Mouse (Mus musculus) monocyte, adult 5-6 weeks (primary cell): Measurements from ENCODE around the gene Pcsk1. TPM values are rescaled to one million over a fixed set of nuclear protein-coding genes. Genes with fewer than 3 reads are reported as not detected.

Experiments used
- ATAC-seq: fragments of 153-309, 156-312 bp; replicated peaks from 2 replicates; pipeline ENCODE4 v1.8.0; 2017; ENCODE audit warnings: mild to moderate bottlenecking; ENCODE audit not compliant: low TSS enrichment, insufficient number of reproducible peaks, severe bottlenecking, poor library complexity, low FRiP score
- total RNA-seq: library from RNA; stranded (forward); fragments of 200-1000, 200-491, 200-594 nt; gene quantifications from 3 replicates; pipeline ENCODE4 v1.2.3, GENCODE M21; 2017

Gene Pcsk1
- not detected in 3 replicates for total RNA-seq

GRCm38 (mm10) chr13:75089721-75090410 is at the start of gene Pcsk1:
Pcsk1 (plus strand) TSS chr13:75089826.
- ATAC-seq = no peak

- ATAC-seq = no peak
Observed at GRCm38 (mm10) chr13:75058818-75059217, 30.8 kb upstream of the Pcsk1 start.

DNA sequence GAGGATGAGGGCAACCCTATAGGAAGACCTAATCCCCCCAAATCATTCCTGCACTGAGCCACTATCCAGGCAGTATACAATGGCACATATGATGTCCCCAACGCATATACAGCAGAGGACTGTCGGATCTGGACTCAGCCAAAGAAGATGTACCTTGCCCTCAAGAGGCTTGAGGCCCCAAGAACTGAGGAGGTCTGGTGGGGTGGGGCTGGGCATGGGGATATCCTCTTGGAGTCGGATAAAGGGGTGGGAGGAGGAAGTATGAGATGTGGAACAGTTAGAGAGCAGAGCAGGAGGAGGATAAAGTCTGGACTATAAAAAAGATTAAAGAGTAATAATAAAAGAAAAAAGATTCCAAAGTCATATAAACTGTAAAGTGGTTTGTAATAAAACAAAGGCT is 25.7 kb upstream of the Pcsk1 start:
- ATAC-seq = no peak

GRCm38 (mm10) chr13:75088597-75088996 is 1.0 kb upstream of the Pcsk1 start:
- ATAC-seq = no peak

DNA sequence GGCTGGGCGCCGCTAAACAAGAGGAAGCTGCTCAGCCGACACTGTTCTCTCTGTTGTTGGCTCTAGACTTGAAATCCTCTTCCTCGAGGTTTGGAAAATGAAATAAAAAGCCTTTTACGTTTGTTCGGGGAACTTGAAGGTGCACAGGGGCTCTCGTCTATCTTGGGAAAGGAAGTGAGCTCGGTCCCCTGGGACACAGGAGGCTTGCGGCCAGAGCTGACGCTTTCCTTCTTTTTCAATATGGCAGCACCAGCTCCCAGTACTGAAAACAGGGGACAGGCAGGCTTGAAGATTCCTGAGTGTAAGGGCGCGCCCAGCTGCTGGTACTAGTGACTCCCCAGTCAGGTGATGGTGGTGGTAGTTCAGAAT is 769 bp downstream of the Pcsk1 start:
- ATAC-seq = no peak

GRCm38 (mm10) chr13:75091071-75091470 is 1.4 kb downstream of the Pcsk1 start:
- ATAC-seq = no peak

- no peak for ATAC-seq
Observed at GRCm38 (mm10) chr13:75095487-75095886, 5.9 kb downstream of the Pcsk1 start.

- no peak for ATAC-seq
Observed at GRCm38 (mm10) chr13:75113114-75113513, 23.5 kb downstream of the Pcsk1 start.

DNA sequence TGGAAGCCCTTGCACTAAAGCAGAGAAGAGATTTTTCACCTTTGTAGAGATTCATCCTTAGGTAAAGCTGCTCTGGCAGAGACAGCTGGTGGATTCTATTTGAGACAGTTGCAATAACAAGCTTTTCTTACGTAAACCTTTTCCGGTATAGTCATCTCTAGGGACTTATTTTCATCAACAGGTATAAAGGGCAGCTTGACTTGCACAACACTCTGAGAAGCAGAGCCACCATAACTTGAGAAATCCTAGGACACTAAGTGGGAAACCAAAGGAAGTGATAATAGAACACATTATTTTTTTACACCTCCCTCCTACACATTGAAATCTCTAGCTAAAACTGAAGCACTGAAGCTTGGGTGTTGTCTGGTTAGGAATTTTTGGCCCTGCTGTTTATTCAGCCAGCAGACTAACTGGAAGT is 24.4 kb downstream of the Pcsk1 start:
- no peak for ATAC-seq

DNA sequence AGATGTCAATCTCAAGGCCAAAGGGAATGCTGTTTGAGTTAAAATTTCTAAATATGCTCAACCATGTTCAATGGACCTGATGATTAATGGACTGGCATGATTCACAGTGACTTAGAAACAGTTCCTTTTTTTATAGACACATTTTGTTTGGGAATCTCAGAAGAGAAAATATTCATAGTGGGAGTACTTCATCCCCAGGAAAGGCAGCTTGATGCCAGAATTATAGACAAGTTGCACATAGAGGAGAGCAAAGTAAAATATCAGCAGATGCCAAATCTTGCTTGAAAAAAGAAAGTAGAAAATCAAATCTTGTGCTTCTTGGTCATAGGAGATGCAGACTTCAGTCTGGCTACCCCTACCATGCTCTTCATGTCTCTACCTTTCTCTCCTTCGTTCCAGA is 25.2 kb downstream of the Pcsk1 start:
- ATAC-seq = no peak

GRCm38 (mm10) chr13:75135833-75136232 is 46.2 kb downstream of the Pcsk1 start:
- no peak for ATAC-seq

DNA sequence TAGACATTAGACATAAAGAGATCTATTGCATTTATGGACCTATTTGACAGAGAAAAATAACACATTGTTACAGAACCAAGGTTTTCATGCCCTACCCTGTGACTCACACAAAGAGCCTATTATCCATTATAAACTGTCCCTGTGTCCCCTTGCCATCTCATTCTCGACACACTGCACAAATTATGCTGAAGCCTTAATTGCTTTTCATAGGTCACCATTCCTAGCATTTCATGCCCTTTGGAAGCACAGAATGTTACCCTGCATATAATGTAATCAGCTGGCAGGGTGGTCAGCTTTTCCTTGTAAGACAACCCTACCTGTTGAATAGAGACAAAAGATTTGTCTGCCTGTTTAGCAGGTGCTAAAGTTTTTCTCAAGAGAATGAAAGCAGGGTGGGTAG is 71.0 kb downstream of the Pcsk1 start:
- ATAC-seq = no peak

GRCm38 (mm10) chr13:75163408-75163807 is 73.8 kb downstream of the Pcsk1 start:
- no peak for ATAC-seq
